Mouse (Mus musculus): Measurements from ENCODE around the gene Calhm6. TPM values are rescaled to one million over a fixed set of nuclear protein-coding genes. Genes with fewer than 3 reads are reported as not detected.

Gene Calhm6
- polyA plus RNA-seq, 1 experiment: not detected

GRCm38 (mm10) chr10:34136432-34136831, 8.6 kb upstream of the Calhm6 start:
- TF ChIP-seq CTCF (IDR thresholded peaks at IDR 0.05; ENCODE audit: control insufficient read depth, insufficient read depth, insufficient replicate concordance, low read depth, low read length) (no peak), POLR2A (IDR thresholded peaks at IDR 0.05; ENCODE audit: control insufficient read depth, low read depth, low read length) (no peak)
- no peak overlapping the region for H3K27ac ChIP-seq (ENCODE audit: control insufficient read depth, insufficient read depth, low read depth, low read length)

GRCm38 (mm10) chr10:34131356-34131755, 3.6 kb upstream of the Calhm6 start:
- Histone ChIP-seq H3K4me3 (ENCODE audit: control insufficient read depth, low read depth, low read length) (no peak overlapping the region), H3K27me3 (ENCODE audit: control insufficient read depth, insufficient read depth, low read length) (no peaks in the 10 kb centered on the region), H3K4me1 (ENCODE audit: control insufficient read depth, insufficient read depth, low read length) (peaks cover 3% of the 10 kb centered on the region), H3K36me3 (ENCODE audit: control insufficient read depth, insufficient read depth, low read length) (no peaks in the 10 kb centered on the region), H3K27ac (ENCODE audit: control insufficient read depth, insufficient read depth, low read depth, low read length) (no peak overlapping the region)
- TF ChIP-seq POLR2A (IDR thresholded peaks at IDR 0.05; ENCODE audit: control insufficient read depth, low read depth, low read length) (no peak), CTCF (IDR thresholded peaks at IDR 0.05; ENCODE audit: control insufficient read depth, insufficient read depth, insufficient replicate concordance, low read depth, low read length) (no peak)

More at GRCm38 (mm10) chr10:34136432-34136831, 8.6 kb upstream of the Calhm6 start:
- H3K27me3 ChIP-seq (ENCODE audit: control insufficient read depth, insufficient read depth, low read length): no peaks in the 10 kb centered on the region
- no peak overlapping the region for H3K4me3 ChIP-seq (ENCODE audit: control insufficient read depth, low read depth, low read length)
- H3K36me3 ChIP-seq (ENCODE audit: control insufficient read depth, insufficient read depth, low read length): no peaks in the 10 kb centered on the region
- H3K4me1 ChIP-seq (ENCODE audit: control insufficient read depth, insufficient read depth, low read length): no peaks in the 10 kb centered on the region

- no peak for TF ChIP-seq CTCF (IDR thresholded peaks at IDR 0.05; ENCODE audit: control insufficient read depth, insufficient read depth, insufficient replicate concordance, low read depth, low read length)
- no peak for TF ChIP-seq POLR2A (IDR thresholded peaks at IDR 0.05; ENCODE audit: control insufficient read depth, low read depth, low read length)
- Histone ChIP-seq H3K36me3 (ENCODE audit: control insufficient read depth, insufficient read depth, low read length) (no peaks in the 10 kb centered on the region), H3K27ac (ENCODE audit: control insufficient read depth, insufficient read depth, low read depth, low read length) (no peak overlapping the region), H3K4me3 (ENCODE audit: control insufficient read depth, low read depth, low read length) (no peak overlapping the region), H3K4me1 (ENCODE audit: control insufficient read depth, insufficient read depth, low read length) (peaks cover 3% of the 10 kb centered on the region), H3K27me3 (ENCODE audit: control insufficient read depth, insufficient read depth, low read length) (no peaks in the 10 kb centered on the region)
These were observed 607 bp upstream of the Calhm6 start for GRCm38 (mm10) chr10:34128391-34128790.

- Histone ChIP-seq H3K27ac (ENCODE audit: control insufficient read depth, insufficient read depth, low read depth, low read length) (no peak overlapping the region), H3K4me1 (ENCODE audit: control insufficient read depth, insufficient read depth, low read length) (no peaks in the 10 kb centered on the region), H3K36me3 (ENCODE audit: control insufficient read depth, insufficient read depth, low read length) (no peaks in the 10 kb centered on the region), H3K4me3 (ENCODE audit: control insufficient read depth, low read depth, low read length) (no peak overlapping the region), H3K27me3 (ENCODE audit: control insufficient read depth, insufficient read depth, low read length) (no peaks in the 10 kb centered on the region)
- TF ChIP-seq CTCF (IDR thresholded peaks at IDR 0.05; ENCODE audit: control insufficient read depth, insufficient read depth, insufficient replicate concordance, low read depth, low read length) (no peak), POLR2A (IDR thresholded peaks at IDR 0.05; ENCODE audit: control insufficient read depth, low read depth, low read length) (no peak)
These were observed 9.4 kb downstream of the Calhm6 start for GRCm38 (mm10) chr10:34118421-34118820.

GRCm38 (mm10) chr10:34117770-34118169, 10.0 kb downstream of the Calhm6 start:
- Histone ChIP-seq H3K27me3 (ENCODE audit: control insufficient read depth, insufficient read depth, low read length) (no peaks in the 10 kb centered on the region), H3K36me3 (ENCODE audit: control insufficient read depth, insufficient read depth, low read length) (no peaks in the 10 kb centered on the region), H3K27ac (ENCODE audit: control insufficient read depth, insufficient read depth, low read depth, low read length) (no peak overlapping the region), H3K4me1 (ENCODE audit: control insufficient read depth, insufficient read depth, low read length) (no peaks in the 10 kb centered on the region), H3K4me3 (ENCODE audit: control insufficient read depth, low read depth, low read length) (no peak overlapping the region)
- TF ChIP-seq CTCF (IDR thresholded peaks at IDR 0.05; ENCODE audit: control insufficient read depth, insufficient read depth, insufficient replicate concordance, low read depth, low read length) (no peak), POLR2A (IDR thresholded peaks at IDR 0.05; ENCODE audit: control insufficient read depth, low read depth, low read length) (no peak)

- TF ChIP-seq CTCF (IDR thresholded peaks at IDR 0.05; ENCODE audit: control insufficient read depth, insufficient read depth, insufficient replicate concordance, low read depth, low read length) (no peak), POLR2A (IDR thresholded peaks at IDR 0.05; ENCODE audit: control insufficient read depth, low read depth, low read length) (no peak)
- Histone ChIP-seq H3K36me3 (ENCODE audit: control insufficient read depth, insufficient read depth, low read length) (no peaks in the 10 kb centered on the region), H3K27ac (ENCODE audit: control insufficient read depth, insufficient read depth, low read depth, low read length) (no peak overlapping the region), H3K4me3 (ENCODE audit: control insufficient read depth, low read depth, low read length) (no peak overlapping the region), H3K4me1 (ENCODE audit: control insufficient read depth, insufficient read depth, low read length) (no peaks in the 10 kb centered on the region), H3K27me3 (ENCODE audit: control insufficient read depth, insufficient read depth, low read length) (no peaks in the 10 kb centered on the region)
These were observed 10.7 kb downstream of the Calhm6 start for GRCm38 (mm10) chr10:34117131-34117530.

- TF ChIP-seq CTCF (IDR thresholded peaks at IDR 0.05; ENCODE audit: control insufficient read depth, insufficient read depth, insufficient replicate concordance, low read depth, low read length) (no peak), POLR2A (IDR thresholded peaks at IDR 0.05; ENCODE audit: control insufficient read depth, low read depth, low read length) (no peak)
- Histone ChIP-seq H3K27ac (ENCODE audit: control insufficient read depth, insufficient read depth, low read depth, low read length) (no peak overlapping the region), H3K36me3 (ENCODE audit: control insufficient read depth, insufficient read depth, low read length) (no peaks in the 10 kb centered on the region), H3K4me1 (ENCODE audit: control insufficient read depth, insufficient read depth, low read length) (no peaks in the 10 kb centered on the region; the same call in 1 of the 2 replicates), H3K27me3 (ENCODE audit: control insufficient read depth, insufficient read depth, low read length) (no peaks in the 10 kb centered on the region), H3K4me3 (ENCODE audit: control insufficient read depth, low read depth, low read length) (no peak overlapping the region)
These were observed 15.6 kb downstream of the Calhm6 start for GRCm38 (mm10) chr10:34111964-34112738.
